Mouse (Mus musculus): ENCODE results near the gene Cldn16. TPM values are rescaled to one million over a fixed set of nuclear protein-coding genes. Genes with fewer than 3 reads are reported as not detected.

The Cldn16 gene
- polyA plus RNA-seq, 1 experiment from 2014 or later: not detected

- Histone ChIP-seq H3K4me3 (ENCODE audit: low read depth, low read length) (no peak overlapping the region), H3K9ac (ENCODE audit: low read depth, low read length) (no peak overlapping the region), H3K27me3 (replicated peaks; ENCODE audit: control insufficient read depth, insufficient read depth, low read length) (no peaks in the 10 kb centered on the region), H3K36me3 (ENCODE audit: control insufficient read depth, insufficient read depth) (no peaks in the 10 kb centered on the region), H3K9me3 (ENCODE audit: control insufficient read depth) (no peaks in the 10 kb centered on the region), H3K4me2 (replicated peaks; ENCODE audit: low read depth) (no peak overlapping the region), H3K27ac (ENCODE audit: low read depth, low read length) (no peak overlapping the region), H3K4me1 (replicated peaks; ENCODE audit: control insufficient read depth, insufficient read depth, low read length) (no peaks in the 10 kb centered on the region)
- ATAC-seq: no peak
- TF ChIP-seq CTCF (IDR thresholded peaks at IDR 0.05; ENCODE audit: low read depth): no peak
- 55% methylated on average over 1 of the region's 1 CpGs for WGBS
Observed at GRCm38 (mm10) chr16:26530451-26530850, 67.5 kb downstream of the Cldn16 start.

DNA sequence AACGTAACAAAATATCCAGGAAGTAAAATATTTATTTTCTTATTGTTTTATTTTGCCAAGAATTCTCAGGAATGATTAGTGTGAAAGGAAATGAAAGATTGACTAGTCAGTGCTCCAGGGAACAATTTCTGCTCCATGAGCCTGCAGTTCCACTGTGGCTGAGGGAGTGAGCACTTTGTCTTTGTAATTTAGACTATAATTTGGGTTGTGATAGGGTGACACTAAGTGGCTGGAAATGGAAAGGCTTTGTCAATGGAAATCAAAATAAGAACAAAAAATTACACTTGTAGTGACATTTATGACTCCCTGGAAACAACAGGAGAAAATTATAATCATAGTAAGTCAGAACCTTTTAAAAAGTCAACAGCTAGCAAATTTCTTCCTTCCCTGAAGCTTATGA, 69.4 kb downstream of the Cldn16 start:
- Histone ChIP-seq H3K4me2 (replicated peaks; ENCODE audit: low read depth) (no peak overlapping the region), H3K9me3 (ENCODE audit: control insufficient read depth) (no peaks in the 10 kb centered on the region), H3K9ac (ENCODE audit: low read depth, low read length) (no peak overlapping the region), H3K27ac (ENCODE audit: low read depth, low read length) (no peak overlapping the region), H3K4me3 (ENCODE audit: low read depth, low read length) (no peak overlapping the region), H3K4me1 (replicated peaks; ENCODE audit: control insufficient read depth, insufficient read depth, low read length) (no peaks in the 10 kb centered on the region), H3K27me3 (replicated peaks; ENCODE audit: control insufficient read depth, insufficient read depth, low read length) (no peaks in the 10 kb centered on the region), H3K36me3 (ENCODE audit: control insufficient read depth, insufficient read depth) (no peaks in the 10 kb centered on the region)
- WGBS: 71% methylated on average over 1 of the region's 1 CpGs
- ATAC-seq: no peak
- no peak for TF ChIP-seq CTCF (IDR thresholded peaks at IDR 0.05; ENCODE audit: low read depth)

Other genes starting within 250 kb of the Cldn16 start
- 5.4 and 5.5 TPM in 2 replicates for gene Cldn1, start 91.3 kb upstream of the Cldn16 start, polyA plus RNA-seq (2015; fragmentation: Nextera tagmentation; extraction: Ambion mirVana)
- gene Tmem207, start 63.6 kb downstream of the Cldn16 start, polyA plus RNA-seq (2015; fragmentation: Nextera tagmentation; extraction: Ambion mirVana): not detected in 2 replicates
- 1.9 and 2.2 TPM in 2 replicates for gene Il1rap, start 118.6 kb downstream of the Cldn16 start, polyA plus RNA-seq (2015; fragmentation: Nextera tagmentation; extraction: Ambion mirVana)